In the genomic region with DNA sequence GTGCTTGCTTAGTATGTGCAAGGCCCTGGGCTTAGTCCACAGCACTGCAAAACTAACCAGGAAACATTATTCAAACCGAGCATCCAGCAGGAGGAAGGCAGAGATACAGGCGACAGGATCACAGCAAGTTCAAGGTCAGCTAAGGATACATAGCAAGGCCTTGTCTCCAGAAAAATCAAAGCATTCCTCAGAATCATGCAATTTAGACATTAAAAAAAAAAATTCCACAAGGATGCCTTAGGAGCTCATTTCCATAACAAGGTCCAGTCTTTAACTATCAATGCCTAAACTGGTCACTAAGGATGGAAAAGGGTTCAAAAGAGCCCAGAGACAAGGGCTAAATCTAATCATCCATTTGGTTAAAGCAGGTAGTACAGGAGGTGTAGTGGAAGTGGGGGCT, we compare ENCODE assay signal across 23 mouse cellular contexts.
"Had no signal": no experiment of that assay in that cellular context is flagged by ENCODE, and none has a peak within 500 bp of the region (broad histone marks: within the 10 kb centered on the region; RNA-seq: fewer than 3 reads in every experiment).

No protein-coding gene starts in this region.

- H3K27me3 ChIP-seq: limb, embryonic 13.5 days; liver, embryonic 12.5 days; liver, embryonic 15.5 days; lung, embryonic 15.5 days; megakaryocyte, embryonic 14.5 days; midbrain, embryonic 13.5 days; neural tube, embryonic 13.5 days; stomach, embryonic 15.5 days had no signal

- H3K36me3 ChIP-seq: limb, embryonic 10.5 days; limb, embryonic 13.5 days; liver, embryonic 12.5 days; liver, embryonic 15.5 days; lung, embryonic 15.5 days; stomach, embryonic 15.5 days had no signal

- DNase-seq: kidney, adult 18-20 months; kidney, postnatal 10 days; liver; lung, adult 18-20 months; lung, postnatal 10 days; lung, postnatal 36 days; retina, postnatal 1 day; right cerebral cortex, postnatal 25 days; spleen, adult 18-20 months; thymus, postnatal 36 days had no signal

- H3K4me1 ChIP-seq: limb, embryonic 10.5 days; midbrain, embryonic 13.5 days; stomach, embryonic 15.5 days had no signal

- H3K4me3 ChIP-seq: limb, embryonic 10.5 days; limb, embryonic 13.5 days; liver, embryonic 12.5 days; liver, embryonic 15.5 days; lung, embryonic 15.5 days; megakaryocyte, embryonic 14.5 days; midbrain, embryonic 10.5 days; midbrain, embryonic 13.5 days; myocyte; neural tube, embryonic 13.5 days; stomach, embryonic 15.5 days had no signal

- H3K27ac ChIP-seq: limb, embryonic 10.5 days; limb, embryonic 13.5 days; liver, embryonic 12.5 days; liver, embryonic 15.5 days; lung, embryonic 15.5 days; midbrain, embryonic 10.5 days; midbrain, embryonic 13.5 days; neural tube, embryonic 13.5 days; stomach, embryonic 15.5 days had no signal

- H3K9me3 ChIP-seq: limb, embryonic 10.5 days; limb, embryonic 13.5 days; liver, embryonic 12.5 days; liver, embryonic 15.5 days; lung, embryonic 15.5 days; megakaryocyte, embryonic 14.5 days; midbrain, embryonic 10.5 days; midbrain, embryonic 13.5 days; neural tube, embryonic 13.5 days; stomach, embryonic 15.5 days had no signal

- ATAC-seq: intestine, embryonic 16.5 days; liver, embryonic 12.5 days; midbrain, embryonic 13.5 days; midbrain, embryonic 16.5 days had no signal

- H3K9ac ChIP-seq: limb, embryonic 13.5 days; liver, embryonic 12.5 days; liver, embryonic 15.5 days; lung, embryonic 15.5 days; midbrain, embryonic 13.5 days; neural tube, embryonic 13.5 days; stomach, embryonic 15.5 days had no signal

- H3K4me2 ChIP-seq: limb, embryonic 13.5 days; liver, embryonic 12.5 days; liver, embryonic 15.5 days; lung, embryonic 15.5 days; midbrain, embryonic 13.5 days; neural tube, embryonic 13.5 days; stomach, embryonic 15.5 days had no signal
